Mouse (Mus musculus) forebrain, embryonic 14.5 days (tissue): ENCODE measurements around the gene Hmbs. TPM values are rescaled to one million over a fixed set of nuclear protein-coding genes. Genes with fewer than 3 reads are reported as not detected.
"Not testable (repeated sequence)": the region's sequence is repeated elsewhere in the genome, so short reads cannot be mapped to it uniquely, and the experiment has no call there.

ENCODE experiments used
- ATAC-seq: fragments of 200-750 bp; cut with Nextera tagmentation; 2 replicates; pipeline ENCODE4 v1.8.0; 2017; ENCODE audit warnings: mild to moderate bottlenecking, moderate library complexity
- DNase-seq: peaks from one replicate; pipeline ENCODE4 v3.0.0-alpha.2; 2015; ENCODE audit warnings: low spot score
- H3K27ac ChIP-seq: fragments of 300-500 bp; sonication (generic); 2 replicates; pipeline ENCODE4 v1.5.1; 2014; ENCODE audit warnings: low read depth, mild to moderate bottlenecking, control low read depth, low read length, moderate library complexity
- H3K27me3 ChIP-seq: fragments of 300-500 bp; sonication (generic); replicated peaks from 2 replicates; pipeline ENCODE4 v1.6.1; 2014; ENCODE audit warnings: low read length, control low read depth, mixed read lengths; ENCODE audit not compliant: control insufficient read depth, insufficient read depth
- H3K36me3 ChIP-seq: fragments of 300-500 bp; sonication (generic); 2 replicates; pipeline ENCODE4 v1.6.1; 2014; ENCODE audit warnings: low read length, control low read depth; ENCODE audit not compliant: control insufficient read depth, insufficient read depth
- H3K4me1 ChIP-seq: fragments of 300-500 bp; sonication (generic); 2 replicates; pipeline ENCODE4 v1.6.1; 2014; ENCODE audit warnings: antibody characterized with exemption, low read length, control low read depth; ENCODE audit not compliant: control insufficient read depth, insufficient read depth
- H3K4me2 ChIP-seq: fragments of 300-500 bp; sonication (generic); 2 replicates; pipeline ENCODE4 v1.6.1; 2014; ENCODE audit warnings: mild to moderate bottlenecking, control low read depth, low read length
- H3K4me3 ChIP-seq: fragments of 300-500 bp; sonication (generic); 2 replicates; pipeline ENCODE4 v1.5.1; 2014; ENCODE audit warnings: low read depth, low read length, control low read depth
- H3K9ac ChIP-seq: fragments of 300-500 bp; sonication (generic); 2 replicates; pipeline ENCODE4 v1.6.1; 2014; ENCODE audit warnings: mild to moderate bottlenecking, low read length, control low read depth, moderate library complexity
- H3K9me3 ChIP-seq: fragments of 300-500 bp; sonication (generic); replicated peaks from 2 replicates; pipeline ENCODE4 v1.6.1; 2016; ENCODE audit warnings: low read length, control low read depth, mixed read lengths; ENCODE audit not compliant: control insufficient read depth
- WGBS: fragments of 180-500 bp; shearing (Covaris S2); extraction: QIAGEN DNeasy Blood & Tissue Kit; methylation state at CpG from one replicate; pipeline ENCODE4 v1.1.7; 2014; 5-methylcytosine and 5-hydroxymethylcytosine counted together
- polyA plus RNA-seq: library from polyadenylated mRNA; unstranded; fragments of >200 nt; fragmentation: Nextera tagmentation; extraction: Ambion mirVana; gene quantifications from 2 replicates; pipeline ENCODE4 v1.2.1, GENCODE M21; 2014

Hmbs gene
- polyA plus RNA-seq, 1 experiment from 2014 or later = 74.3 TPM

DNA sequence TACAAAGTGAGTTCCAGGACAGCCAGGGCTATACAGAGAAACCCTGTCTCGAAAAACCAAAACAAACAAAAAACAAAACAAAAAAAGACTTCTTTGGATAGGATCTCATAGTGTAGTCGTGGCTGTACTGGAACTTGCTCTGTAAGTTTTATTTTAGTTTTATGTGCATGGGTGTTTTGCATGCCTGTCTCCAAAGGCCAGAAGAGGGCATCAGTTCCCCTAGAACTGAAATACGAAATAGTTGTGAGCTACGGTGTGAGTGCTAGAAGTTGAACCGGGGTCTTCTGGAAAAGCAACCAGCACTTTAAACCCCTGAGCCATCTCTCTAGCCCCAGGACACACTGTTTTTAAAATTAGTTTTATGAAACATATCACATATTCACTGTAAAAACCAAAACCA is 5.5 kb downstream of the Hmbs start:
- Histone ChIP-seq H3K9me3 (no peaks in the 10 kb centered on the region), H3K36me3 (peaks cover 29% of the 10 kb centered on the region)
- WGBS = 81% methylated on average over 5 of the region's 5 CpGs

DNA sequence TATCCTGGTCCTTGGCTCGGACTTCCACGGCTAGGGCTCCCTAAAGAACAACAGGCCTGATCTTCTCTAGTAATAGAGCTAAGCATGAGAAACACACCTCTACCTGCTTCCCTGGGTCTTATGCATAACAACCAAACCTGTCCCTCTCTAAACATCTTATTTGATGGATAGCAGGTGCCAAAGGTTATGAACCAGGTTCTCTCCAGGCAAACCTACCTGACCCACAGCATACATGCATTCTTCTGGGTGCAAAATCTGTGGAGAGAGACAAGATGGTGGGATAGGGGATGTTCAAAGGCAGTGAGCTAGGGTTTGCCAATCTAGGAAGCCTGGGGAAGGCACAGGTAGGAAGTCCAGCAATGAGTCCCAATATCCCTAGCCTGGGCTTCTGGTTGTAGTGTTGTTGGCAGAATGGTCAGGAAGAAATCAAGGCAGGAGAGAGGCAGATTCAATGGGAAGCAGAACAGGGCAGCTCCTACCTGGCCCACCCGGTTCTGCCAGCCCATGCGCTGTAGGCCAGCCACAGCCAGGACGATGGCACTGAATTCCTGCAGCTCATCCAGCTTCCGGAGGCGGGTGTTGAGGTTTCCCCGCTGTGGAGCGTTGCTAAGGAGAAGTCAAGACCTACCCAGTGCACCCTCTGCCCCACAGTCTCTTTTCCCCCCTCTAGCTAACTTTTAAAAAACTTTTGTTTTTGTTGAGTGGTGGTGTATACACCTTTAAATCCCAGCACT is 6.4 kb downstream of the Hmbs start:
- no peaks in the 10 kb centered on the region for H3K27me3 ChIP-seq
- no peak for DNase-seq
- peak overlapping the region; percentile 83 for H3K4me3 ChIP-seq
- no peak overlapping the region for H3K27ac ChIP-seq
- no peak for ATAC-seq
- 68% methylated on average over 9 of the region's 9 CpGs for WGBS
- H3K36me3 ChIP-seq = peaks cover 38% of the 10 kb centered on the region
- H3K9ac ChIP-seq = peak overlapping the region; percentile 40; the same call in 1 of the 2 replicates
- peaks cover 12% of the 10 kb centered on the region for H3K4me1 ChIP-seq
- peak overlapping the region; percentile 53 for H3K4me2 ChIP-seq
- no peaks in the 10 kb centered on the region for H3K9me3 ChIP-seq

More for the DNA sequence above, 5.5 kb downstream of the Hmbs start:
- Histone ChIP-seq H3K27me3 (no peaks in the 10 kb centered on the region), H3K4me3 (no peak overlapping the region), H3K27ac (no peak overlapping the region), H3K9ac (no peak overlapping the region), H3K4me1 (peaks cover 17% of the 10 kb centered on the region), H3K4me2 (no peak overlapping the region)
- no peak for DNase-seq
- no peak for ATAC-seq

DNA sequence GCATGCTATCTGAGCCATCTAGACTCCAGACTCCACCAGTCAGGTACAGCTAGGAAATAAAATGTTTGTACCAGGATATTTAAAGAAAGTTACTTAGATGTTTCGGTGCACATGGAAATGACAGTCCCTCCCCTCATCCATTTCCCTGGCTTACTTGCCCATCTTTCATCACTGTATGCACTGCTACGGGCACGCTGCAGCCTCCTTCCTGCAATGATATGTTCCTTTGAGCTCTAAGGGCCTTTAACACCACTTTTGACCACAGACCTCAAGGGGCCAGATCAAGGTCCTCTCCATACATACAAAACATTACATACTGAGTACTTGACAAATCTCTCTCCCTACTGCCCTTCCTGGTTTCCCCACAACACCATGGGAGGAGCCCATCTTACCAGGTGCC is 7.1 kb downstream of the Hmbs start:
- H3K27ac ChIP-seq = no peak overlapping the region
- ATAC-seq (no peak), DNase-seq (no peak)
- no peaks in the 10 kb centered on the region for H3K27me3 ChIP-seq
- WGBS = 68% methylated on average over 3 of the region's 3 CpGs
- H3K4me2 ChIP-seq = peak overlapping the region; percentile 53
- no peaks in the 10 kb centered on the region for H3K9me3 ChIP-seq
- peaks cover 12% of the 10 kb centered on the region for H3K4me1 ChIP-seq
- peak overlapping the region; percentile 94; the same call in 1 of the 2 replicates for H3K9ac ChIP-seq
- H3K36me3 ChIP-seq = peaks cover 44% of the 10 kb centered on the region
- peak overlapping the region; percentile 83 for H3K4me3 ChIP-seq

DNA sequence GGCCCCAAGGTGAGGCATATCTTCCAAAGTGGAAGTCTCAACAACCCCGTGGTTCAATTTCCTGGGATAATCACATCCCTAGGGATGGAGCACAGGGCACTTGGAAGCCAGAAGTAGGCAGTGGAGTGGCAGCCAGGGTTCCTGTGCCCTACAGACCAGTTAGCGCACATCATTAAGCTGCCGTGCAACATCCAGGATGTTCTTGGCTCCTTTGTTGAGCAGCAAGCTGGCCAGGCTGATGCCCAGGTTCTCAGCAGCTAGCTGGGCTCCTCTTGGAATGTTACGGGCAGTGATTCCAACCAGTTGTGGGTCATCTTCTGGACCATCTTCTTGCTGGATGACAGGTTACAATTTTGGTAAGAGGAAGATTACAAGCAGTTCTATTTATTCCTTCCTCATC is 7.5 kb downstream of the Hmbs start:
- DNase-seq, H3K9me3 ChIP-seq, H3K27me3 ChIP-seq, ATAC-seq, H3K27ac ChIP-seq: not testable (repeated sequence)
- 20% methylated on average over 4 of the region's 4 CpGs for WGBS
- peaks cover 49% of the 10 kb centered on the region for H3K36me3 ChIP-seq
- H3K9ac ChIP-seq = peak overlapping the region; percentile 94
- H3K4me3 ChIP-seq = peak overlapping the region; percentile 83
- H3K4me2 ChIP-seq = peak overlapping the region; percentile 53
- peaks cover 12% of the 10 kb centered on the region for H3K4me1 ChIP-seq

DNA sequence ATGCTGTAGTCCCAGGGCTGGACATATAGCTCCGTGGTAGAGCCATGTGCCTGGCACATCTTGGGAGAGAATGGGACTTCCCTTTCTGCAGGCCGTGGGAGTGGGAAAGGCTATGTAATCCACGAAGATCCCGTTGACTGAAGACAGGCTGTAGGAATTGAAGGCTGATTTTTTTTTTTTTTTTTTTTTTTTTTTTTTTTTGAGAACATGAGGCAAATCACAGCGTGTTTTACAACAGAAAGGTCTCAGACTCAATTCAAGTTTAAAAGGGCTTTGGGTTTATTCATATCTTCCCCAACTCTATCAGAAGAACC is 8.0 kb downstream of the Hmbs start:
- ATAC-seq (no peak), DNase-seq (no peak)
- no peaks in the 10 kb centered on the region for H3K27me3 ChIP-seq
- peak overlapping the region; percentile 83 for H3K4me3 ChIP-seq
- no peak overlapping the region for H3K27ac ChIP-seq
- no peaks in the 10 kb centered on the region for H3K9me3 ChIP-seq
- peak overlapping the region; percentile 53 for H3K4me2 ChIP-seq
- peaks cover 53% of the 10 kb centered on the region for H3K36me3 ChIP-seq
- peaks cover 12% of the 10 kb centered on the region for H3K4me1 ChIP-seq
- peak overlapping the region; percentile 94 for H3K9ac ChIP-seq
- under 1% methylated on average over 5 of the region's 5 CpGs for WGBS

DNA sequence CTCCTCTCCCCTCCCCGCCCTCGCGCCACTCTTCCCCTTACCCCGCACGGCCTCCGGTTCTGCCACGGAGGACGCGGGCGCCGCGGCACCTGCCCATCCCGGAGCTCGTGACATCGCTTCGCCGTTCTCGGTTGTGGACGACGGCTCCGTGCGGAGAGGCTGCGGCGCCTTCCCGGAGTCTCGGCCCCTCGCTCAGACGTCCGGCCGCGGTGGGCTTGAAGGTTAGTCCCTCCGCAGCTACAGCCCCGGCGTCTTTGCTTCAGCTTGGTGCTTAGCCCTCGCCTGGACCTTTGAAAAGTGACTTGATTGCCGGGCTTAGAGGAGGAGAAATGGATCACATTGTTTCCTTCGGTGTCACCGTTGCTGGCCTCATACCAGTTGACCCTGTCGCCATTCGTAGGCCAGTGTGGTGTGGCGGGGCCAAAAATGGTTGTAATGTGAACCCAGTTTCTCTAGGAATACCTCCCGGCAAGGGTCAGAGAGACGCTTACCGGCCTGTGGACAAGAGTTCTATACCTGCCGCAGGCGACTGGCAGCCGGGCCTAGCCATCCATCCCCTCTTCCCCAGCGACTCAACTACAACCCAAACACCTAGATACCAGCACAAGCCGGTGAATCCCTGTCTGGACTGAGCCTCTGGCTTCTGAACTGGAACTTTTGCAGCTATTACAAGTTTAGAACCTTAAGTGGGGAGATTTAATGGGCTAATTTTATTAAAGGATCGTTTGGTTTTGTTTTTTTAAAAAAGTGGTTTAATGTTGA is 8.5 kb downstream of the Hmbs start:
- Histone ChIP-seq H3K27ac (peak overlapping the region; percentile 94), H3K9me3 (no peaks in the 10 kb centered on the region), H3K36me3 (peaks cover 59% of the 10 kb centered on the region), H3K4me2 (peak overlapping the region; percentile 53), H3K4me1 (peaks cover 12% of the 10 kb centered on the region), H3K27me3 (no peaks in the 10 kb centered on the region), H3K9ac (peak overlapping the region; percentile 94), H3K4me3 (peak overlapping the region; percentile 83)
- ATAC-seq (no peak), DNase-seq (peak; percentile 34)
- WGBS = under 1% methylated on average over 49 of the region's 50 CpGs

DNA sequence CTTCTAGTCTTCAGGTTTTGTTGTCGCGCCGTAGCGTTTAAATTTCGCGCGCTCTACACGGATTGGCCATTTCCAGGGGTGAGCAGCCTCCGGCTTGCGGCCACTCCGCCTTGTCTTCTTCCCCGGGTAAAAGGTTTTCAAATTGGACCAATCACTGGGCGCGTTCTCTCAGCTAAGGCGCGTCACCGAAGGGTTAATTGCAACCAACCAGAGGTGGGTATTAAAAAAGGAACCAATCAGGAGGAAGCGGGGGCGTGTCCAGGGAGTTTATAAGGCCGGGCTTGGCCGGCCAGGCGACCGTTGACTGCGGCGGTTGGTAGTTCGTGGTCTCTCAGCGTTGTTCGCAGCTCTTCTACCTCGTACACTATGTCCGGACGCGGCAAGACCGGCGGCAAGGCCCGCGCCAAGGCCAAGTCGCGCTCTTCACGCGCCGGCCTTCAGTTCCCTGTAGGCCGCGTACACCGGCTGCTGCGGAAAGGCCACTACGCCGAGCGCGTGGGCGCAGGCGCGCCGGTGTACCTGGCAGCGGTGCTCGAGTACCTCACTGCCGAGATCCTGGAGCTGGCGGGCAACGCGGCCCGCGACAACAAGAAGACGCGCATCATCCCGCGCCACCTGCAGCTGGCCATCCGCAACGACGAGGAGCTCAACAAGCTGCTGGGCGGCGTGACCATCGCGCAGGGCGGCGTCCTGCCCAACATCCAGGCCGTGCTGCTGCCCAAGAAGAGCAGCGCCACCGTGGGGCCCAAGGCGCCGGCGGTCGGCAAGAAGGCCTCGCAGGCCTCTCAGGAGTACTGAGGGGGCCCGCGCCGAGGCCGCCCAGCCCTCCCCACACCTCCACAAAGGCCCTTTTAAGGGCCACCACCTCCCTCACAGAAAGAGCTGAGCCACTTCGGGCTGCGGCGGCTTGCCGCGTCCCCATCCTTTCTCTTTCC is 9.4 kb downstream of the Hmbs start, which contains the start of gene H2afx:
TSS of gene H2afx (plus strand) at position 299 of the 935 bp plus-strand sequence.
- under 1% methylated on average over 89 of the region's 91 CpGs for WGBS
- Histone ChIP-seq H3K4me3 (peak within 1 kb of the TSS; percentile 83), H3K27me3 (no peaks in the 10 kb centered on the region), H3K36me3 (peaks cover 57% of the 10 kb centered on the region), H3K9me3 (no peaks in the 10 kb centered on the region), H3K27ac (peak within 1 kb of the TSS; percentile 94), H3K4me2 (peak within 1 kb of the TSS; percentile 53), H3K9ac (peak within 1 kb of the TSS; percentile 94), H3K4me1 (peaks cover 12% of the 10 kb centered on the region)
- DNase-seq = peak; percentile 100
- ATAC-seq = peak; percentile 97

DNA sequence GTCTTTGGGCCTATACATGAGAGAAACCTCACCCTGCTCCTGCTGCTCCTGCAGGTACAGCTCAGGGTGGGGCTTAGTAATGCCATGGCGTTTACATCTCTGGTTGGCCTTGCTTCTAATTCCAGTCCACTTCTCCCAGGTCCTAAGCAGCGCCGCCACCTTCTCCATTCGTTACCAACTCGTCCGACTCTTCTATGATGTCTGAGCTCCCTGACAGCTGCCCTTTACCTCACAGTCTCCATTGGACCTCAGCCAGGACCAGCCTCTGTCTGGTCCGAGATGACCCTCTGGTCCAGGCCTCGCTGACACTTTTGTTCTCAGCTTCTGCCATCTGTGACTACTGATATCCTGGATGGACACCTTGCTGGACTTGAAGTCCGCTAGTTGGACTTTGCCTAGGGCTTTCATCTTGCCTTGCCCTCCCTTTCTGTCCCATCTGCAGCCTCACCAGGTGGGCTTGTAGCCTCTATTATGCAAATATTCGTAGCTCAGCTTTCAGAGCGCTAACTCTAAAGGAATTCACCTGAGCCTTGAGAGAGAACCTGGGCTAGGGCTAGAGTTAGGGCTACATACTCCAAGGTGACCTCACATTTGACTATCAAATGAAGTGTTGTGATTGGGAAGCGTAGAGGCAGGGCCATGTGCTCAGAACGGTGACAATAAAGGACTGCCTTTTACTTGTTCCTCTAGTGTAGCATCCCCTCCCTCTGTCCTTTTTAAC is 10.9 kb downstream of the Hmbs start:
- no peak for DNase-seq
- H3K4me3 ChIP-seq = no peak overlapping the region
- H3K4me1 ChIP-seq = peaks cover 12% of the 10 kb centered on the region
- peaks cover 52% of the 10 kb centered on the region for H3K36me3 ChIP-seq
- no peaks in the 10 kb centered on the region for H3K9me3 ChIP-seq
- H3K27me3 ChIP-seq = no peaks in the 10 kb centered on the region
- H3K4me2 ChIP-seq = no peak overlapping the region
- WGBS = 95% methylated on average over 13 of the region's 13 CpGs
- no peak overlapping the region for H3K27ac ChIP-seq
- H3K9ac ChIP-seq = no peak overlapping the region
- ATAC-seq = no peak
